Mouse (Mus musculus) adipocyte (in vitro differentiated cells): ENCODE measurements around the gene Ttc7.
A peak's percentile ranks its signal among the peaks of the same experiment; 100 is the strongest.
"Not testable (repeated sequence)": the region's sequence is repeated elsewhere in the genome, so short reads cannot be mapped to it uniquely, and the experiment has no call there.

ENCODE experiments used
- DNase-seq: peaks from one replicate; pipeline ENCODE4 v3.0.0-alpha.2; 2016; ENCODE audit warnings: low spot score

Ttc7 gene

DNA sequence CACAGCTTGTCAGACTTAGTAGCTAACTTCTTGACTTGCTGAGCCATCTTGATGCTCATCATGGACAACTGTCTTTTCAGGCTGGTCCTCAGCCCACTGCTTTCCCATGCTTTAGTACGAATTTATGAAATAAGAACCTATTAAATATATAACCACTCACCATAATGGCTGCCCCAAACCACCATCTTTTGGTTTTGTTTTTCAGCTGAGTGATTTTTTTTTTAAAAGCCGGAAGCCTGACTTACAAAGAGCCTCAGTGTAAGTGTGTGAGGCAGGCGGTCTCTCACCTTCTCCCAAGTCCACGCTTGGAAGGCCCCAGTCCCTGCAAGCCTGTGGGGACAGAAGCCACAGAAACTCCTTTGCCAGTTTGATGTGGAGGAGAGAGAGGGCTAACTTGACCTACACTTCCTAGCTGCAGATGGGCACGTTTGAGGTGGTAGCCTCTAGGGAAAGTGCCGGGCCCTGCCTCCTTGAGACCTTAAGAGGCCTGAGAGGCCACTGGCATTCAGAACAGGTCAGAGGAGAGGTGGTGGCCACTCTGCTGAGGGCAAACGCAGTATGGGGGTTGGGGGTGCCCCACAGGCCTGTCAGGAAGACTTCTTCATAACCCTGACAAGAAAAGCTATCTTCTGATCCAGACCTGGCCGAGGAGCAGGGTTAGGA lies 3.9 kb downstream of the Ttc7 start:
- DNase-seq: no peak

DNA sequence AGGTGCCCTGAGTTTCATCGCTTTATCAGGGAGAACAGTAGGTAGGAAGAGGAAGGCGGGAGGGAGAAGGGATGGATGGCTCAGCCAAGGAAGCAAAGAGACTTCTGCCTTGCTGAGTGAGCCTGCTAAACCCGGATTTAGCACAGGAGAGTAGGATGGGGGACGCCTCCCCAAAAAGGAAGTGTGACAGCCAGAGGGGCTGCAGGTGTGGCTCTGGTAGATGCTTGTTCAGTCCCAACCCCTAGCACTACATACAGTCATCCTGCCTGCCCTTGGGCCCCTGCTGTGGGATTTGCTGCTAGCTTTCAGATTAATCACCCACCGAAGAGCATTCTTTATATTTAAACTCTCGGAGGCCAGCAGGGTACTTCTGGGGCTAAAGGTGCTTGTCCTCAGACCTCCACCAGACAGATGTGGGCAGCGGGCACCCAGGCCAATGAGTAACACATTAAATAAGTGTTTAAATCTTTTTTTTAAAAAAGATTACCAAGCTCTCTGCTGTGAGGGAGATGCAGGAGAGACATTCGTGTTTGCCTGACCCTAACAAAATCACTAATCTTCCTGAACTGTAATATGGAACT lies 4.6 kb downstream of the Ttc7 start:
- no peak for DNase-seq

DNA sequence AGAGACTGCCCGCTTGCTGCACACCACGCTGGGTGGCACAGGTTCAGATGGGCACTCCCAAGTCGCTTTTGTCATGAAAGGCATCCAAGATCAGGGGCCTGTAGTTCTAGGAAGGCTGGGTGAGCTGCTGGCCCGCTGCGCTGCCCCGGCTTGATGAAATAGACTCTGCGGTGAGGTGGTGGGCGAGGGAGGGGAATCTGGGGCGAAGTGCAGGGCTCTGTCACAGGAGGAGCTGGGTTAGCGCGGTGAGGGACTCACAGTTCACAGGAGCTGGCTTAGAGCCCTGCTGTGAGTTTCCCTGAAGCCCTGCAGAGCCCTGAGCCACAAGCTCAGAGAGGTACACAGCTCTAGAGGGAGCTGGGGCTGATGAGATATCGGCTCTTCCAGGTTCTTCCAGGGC lies 5.4 kb downstream of the Ttc7 start:
- DNase-seq: no peak

DNA sequence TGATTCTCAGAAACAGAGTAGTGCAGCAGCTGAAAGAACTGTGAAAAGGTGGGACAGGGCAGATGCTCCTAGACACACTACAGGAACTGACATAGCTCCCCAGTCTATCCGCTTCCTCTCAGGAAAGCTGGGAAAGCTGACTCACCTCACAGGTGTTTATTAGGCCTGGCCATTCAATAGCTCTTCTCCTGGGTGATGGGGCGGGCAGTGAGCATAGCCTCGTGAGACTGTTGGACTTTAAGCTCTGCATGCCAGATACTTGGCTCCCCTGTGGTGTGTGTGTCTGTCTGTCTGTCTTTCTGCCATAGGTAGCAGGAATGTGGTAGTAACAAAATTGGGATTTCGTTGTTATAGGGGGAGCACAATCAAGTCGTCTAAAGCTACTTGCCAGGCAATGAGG lies 6.7 kb downstream of the Ttc7 start:
- DNase-seq: no peak

DNA sequence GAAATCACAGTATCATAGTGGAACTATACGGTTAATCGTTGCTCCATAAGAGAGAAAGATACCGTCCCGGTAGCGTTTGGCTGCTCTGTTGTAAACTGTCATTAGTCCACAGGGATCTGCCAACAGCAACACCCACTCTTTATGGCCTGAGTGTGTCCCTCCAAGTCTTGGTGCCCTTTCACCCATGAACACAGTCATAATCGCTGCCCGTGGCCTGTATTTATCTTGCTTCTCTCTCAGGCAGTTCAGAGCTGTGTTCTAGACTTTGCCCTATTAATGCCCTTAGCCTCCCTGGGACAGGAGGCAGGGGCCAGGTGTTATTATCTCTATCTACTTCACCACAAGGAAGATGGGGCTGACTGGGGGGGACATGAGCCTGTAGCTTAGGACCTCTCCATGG lies 8.4 kb downstream of the Ttc7 start:
- peak; percentile 55 for DNase-seq

DNA sequence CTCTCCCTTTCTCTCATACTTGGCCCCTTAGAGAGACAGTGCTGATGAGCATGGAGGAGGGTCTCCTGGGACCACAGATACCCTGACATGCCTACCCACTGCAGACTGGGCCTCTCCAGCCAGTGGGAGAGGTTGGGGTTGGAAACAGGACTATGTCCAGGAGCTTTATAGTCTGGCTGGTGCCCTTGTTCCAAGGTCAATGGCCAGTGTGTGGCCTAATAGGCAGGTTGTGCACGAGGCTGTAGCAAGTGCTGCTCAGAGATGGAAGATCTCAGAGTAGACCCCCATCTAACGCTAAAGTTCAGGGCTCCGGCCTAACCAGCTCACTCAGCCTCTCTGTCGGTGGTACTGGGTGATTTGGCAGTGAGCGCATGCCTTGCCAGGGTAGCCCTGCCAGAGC lies 9.1 kb downstream of the Ttc7 start:
- DNase-seq: no peak

DNA sequence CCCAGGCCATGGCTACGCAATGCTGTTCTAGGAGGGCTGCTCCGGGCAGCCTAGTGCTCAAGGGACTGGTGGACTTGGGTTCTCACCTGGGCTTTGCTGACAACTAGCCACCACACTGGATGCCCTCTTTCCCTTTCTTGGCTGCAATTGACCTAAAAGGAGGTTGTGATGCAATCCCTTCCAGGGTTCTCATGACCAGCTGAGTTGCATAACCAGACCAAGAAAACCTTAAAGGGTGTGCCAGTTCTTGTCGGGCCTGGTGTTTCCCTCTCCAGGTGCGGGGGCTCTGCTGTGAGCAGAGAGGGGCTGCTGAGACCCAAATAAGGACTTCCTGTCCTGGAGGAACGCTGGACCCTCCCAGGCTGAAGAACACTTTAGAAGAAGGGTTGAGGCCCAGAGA lies 10.4 kb downstream of the Ttc7 start:
- DNase-seq: peak; percentile 44

DNA sequence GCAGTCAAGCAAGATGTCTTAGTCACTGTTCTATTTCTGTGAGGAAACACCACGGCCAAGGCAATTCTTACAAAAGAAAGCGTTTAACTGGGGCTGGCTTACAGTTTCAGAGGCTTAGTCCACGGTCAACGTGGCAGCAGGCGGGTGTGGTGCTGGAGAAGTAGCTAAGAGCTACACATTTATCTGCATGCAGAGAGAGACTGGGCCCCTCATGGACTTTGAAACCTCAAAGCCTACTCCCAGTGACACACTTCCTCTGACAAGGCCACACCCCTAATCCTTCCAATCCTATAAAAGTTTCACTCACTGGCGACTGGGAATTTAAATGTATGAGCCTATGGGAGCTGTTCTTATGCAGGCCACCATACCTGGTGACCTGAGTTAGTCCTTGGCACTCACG lies 13.1 kb downstream of the Ttc7 start:
- no peak for DNase-seq

DNA sequence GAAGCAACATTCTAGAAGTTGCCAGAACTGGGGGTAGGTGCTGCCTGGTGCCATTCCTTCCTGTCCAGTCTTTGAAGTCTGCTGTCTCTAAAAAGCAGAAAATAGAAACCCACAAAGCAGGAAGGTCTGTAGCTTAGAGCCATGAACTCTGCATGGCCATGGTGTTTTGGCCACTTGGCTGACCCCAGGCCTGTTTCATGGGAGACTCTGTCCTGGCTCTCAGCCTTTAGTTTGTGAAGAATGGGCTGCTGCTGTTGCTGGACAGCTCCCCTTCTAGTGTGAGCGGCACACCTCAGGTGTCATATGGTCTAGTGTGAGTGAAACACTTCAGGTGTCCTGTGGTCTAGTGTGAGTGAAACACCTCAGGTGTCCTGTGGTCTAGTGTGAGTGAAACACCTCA lies 14.0 kb downstream of the Ttc7 start:
- not testable (repeated sequence) for DNase-seq

DNA sequence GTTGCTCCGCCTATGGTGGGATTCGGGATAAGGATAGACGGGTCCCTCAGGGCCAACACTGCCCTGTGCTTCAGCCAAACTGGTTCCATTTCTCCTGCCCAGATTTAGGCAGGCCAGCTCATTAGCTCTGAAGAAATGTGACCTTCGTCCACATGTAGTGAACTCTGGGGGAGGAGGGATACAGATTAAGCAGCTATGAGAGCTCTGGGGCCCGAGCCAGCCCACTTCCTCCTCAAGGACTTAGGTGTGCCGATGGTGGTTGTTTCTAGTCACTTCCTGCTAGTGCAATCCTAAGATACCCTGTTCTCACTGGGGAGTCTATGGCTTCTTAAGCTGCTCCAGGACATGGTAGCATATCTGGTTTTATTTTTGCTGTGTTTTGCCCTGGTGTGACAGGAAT lies 16.3 kb downstream of the Ttc7 start:
- no peak for DNase-seq

DNA sequence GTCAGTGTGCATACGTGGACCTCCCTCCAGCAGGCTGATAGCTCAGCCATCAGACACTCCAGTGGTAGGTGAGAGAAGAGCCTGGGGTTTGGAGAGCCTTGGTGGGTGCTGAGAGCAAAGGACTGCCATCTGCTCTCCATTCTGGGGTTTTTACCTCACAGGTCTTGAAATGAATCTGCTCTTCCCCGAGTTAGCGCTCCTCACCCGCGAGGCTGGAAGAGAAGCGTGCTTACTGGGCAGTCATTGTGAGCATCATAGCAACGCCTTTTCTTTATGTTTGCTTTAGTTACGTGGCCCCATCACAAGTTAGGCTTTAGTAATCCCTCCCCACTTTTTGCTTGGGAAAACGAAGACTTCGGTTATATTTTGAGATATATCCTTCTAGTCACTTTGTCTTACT lies 17.7 kb downstream of the Ttc7 start:
- DNase-seq: no peak

DNA sequence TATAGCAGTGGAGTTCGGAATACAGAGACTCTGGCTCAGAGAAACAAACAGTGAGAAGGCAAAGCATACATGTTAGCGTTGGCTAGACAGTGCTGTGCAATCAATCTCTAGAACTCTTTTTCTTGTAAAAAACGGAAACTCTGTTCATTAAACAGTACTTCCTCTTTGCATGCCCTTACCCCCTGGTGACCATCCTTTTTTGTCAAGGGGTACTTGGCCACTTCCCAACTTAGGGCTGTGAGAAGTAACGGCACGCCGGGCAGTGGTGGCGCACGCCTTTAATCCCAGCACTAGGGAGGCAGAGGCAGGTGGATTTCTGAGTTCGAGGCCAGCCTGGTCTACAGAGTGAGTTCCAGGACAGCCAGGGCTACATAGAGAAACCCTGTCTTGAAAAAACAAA lies 18.9 kb downstream of the Ttc7 start:
- not testable (repeated sequence) for DNase-seq

DNA sequence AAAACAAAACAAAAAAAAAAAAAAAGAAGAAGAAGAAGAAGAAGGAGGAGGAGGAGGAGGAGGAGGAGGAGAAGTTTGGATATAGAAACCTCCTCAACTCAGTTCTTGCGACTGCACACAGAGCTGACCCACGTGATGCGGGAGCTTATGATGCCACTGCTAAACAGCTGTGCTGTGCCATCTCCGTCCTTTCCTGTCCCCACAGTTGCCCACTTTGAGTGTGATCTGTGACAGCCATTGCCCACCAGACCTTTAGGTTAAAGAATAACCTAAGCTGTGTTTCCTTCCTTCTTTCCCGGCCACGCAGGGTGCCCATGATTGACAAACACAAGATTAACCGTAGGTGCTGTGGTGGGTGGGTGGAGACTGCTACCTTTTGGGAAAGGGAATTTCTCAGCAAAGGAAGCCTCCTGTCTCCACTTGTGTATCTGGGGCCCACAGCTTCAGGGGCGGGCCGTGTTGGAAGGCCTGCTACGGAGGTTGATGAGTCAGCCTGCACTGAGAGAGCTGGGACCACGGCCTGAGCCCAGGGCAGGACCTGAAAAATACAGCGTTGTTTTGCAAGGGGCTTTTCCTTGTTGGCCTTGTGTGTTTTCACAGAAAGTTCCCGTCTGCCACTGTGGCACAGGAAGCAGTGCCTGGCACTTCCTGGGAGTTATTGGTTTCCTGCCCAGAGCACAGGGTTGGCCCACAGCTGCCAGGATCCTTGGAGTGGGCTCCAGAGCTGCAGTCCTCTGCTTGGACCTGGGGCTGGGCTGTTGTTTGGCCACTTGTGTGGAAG lies 19.5 kb downstream of the Ttc7 start:
- peak; percentile 68 for DNase-seq

DNA sequence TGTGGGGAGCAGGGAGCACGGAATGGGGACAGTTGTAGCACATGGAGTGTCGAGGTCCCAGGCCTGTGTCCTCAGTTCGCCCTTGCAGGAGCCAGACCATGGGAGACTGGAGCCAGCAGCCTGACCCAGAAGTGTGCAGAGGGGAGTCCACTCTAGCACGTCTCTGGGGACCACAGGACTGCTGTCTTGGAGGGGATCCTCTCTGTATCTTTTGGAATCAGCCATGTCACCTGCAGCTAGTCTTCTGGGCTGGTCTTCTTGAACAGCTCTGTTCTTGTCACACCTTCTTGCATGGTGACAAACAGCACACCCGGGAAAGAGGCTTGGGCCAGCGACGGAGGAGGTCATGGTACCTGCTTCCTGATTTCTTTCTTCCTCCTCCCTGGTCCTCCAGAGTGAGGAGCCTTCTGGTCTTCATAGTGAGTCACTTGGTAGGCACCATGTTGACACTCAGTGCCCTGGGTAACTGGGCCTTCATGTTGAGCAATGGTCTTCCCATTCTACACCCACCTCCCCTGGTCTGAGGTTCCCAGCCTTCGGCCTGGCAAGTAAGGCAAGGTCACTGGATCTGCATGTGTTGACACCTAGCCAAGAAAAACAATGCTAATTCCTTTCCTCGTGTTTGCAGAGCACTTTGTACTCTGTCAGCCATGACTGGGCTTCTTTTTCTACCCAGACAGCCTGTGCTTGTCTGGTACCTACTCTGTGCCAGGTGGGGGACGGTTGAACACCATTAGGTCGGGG lies 21.6 kb downstream of the Ttc7 start:
- DNase-seq: peak; percentile 94

DNA sequence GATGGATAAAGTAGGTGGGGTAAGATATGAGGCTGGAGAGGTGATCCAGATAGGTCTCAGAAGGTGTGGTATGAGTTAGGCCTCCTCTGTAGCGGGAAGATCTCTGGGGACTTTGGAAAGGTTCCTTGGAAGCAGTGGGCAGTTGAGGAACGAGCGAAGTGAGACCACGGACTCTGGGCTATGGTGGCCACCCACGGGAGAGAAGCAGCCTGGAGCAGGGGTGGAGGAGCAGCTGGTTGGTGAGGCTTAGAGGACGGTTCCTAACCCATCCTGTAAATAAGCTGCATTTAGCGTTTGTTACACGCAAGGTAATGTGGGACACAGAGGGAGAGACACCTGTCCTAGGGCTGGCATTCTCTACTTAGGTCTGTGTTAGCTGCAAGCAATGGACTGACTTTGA lies 22.4 kb downstream of the Ttc7 start:
- DNase-seq: no peak

DNA sequence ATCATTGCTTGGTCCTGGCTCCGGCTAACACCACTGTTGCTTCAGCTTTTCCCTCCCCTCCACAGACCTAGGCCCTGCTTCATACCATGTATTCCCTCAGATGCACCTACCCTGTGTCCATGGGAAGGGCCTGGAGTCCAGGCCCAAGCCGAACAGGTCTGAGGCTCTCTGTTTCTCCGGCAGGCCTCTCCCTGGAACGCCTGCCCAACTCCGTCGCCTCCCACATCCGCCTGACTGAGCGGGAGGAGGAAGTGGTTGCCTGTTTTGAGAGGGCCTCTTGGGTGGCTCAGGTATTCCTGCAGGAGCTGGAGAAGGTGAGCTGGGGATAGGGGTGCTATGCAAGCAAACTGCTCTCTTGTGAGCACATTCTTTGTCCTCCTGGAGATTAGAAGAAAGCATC lies 24.1 kb downstream of the Ttc7 start:
- DNase-seq: no peak

DNA sequence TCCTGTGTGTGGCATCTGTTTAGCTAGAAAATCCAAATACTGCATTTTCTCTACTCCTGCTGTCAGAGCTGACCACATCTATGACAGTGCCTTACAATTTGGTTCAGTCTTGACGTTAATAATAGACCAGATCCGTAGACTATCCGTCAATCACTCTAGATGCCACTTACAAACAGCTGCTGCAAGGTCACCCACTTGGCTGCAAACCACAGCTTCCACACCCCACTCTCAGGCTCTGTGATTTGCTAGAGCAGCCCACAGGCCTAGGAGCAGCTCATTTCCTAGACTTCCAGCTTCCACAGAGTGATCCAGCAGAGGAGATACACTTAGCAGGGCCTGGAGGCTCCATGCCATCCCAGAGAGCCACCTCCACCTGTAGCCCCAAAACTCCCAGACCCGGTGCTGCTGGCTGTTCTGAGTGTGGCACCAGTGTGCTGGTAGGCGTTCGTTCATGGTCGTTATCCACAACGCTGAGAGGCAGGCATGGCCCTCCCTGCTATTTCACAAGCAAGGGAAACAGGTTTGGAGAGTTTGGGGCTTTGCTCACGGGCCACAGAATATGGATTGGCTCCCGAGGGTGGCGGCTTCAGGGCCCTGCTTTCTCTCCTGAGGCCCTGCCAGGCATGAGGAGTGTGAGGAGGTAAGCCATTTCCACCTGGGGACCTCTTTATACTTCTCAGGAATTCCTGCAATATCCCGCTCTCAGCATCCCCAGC lies 26.5 kb downstream of the Ttc7 start:
- DNase-seq: no peak

DNA sequence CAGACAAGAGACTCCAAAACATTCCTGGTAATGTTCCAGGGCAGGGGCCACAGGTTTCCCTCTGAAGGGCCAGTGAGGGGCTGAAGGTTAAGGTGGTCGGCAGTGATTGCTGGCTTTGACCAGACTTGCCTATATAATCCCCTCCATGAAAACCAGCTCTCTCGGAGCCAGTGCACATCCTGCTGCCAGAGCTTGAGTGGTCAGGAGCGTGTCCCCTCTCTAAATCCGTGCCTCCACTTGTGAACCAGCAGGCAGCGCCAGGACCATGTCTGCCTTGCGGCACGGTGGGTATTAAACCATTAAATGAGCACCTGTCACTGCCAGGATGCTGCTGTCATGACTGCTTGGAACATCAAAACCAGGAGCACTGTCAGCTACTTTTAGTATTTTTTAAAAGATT lies 27.8 kb downstream of the Ttc7 start:
- no peak for DNase-seq

DNA sequence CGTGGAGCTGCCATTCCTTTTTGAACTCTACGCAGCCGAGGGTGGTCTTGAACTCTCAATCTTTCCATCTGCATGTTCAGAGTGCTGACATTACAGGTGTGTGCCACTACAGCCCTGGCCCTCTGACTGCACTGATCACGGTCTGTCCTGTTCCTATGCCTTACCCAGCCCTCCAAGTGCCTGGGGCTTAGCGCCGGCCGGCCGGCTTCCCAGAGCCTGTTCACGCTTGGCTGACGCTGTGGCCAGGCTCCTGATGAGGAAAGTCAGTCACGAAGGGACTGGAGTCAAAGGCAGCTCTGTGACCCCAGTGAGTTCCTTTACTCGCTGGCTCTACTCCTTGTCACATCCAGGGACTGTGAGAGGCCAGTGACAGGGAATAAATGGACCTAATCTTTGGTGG lies 29.7 kb downstream of the Ttc7 start:
- no peak for DNase-seq

DNA sequence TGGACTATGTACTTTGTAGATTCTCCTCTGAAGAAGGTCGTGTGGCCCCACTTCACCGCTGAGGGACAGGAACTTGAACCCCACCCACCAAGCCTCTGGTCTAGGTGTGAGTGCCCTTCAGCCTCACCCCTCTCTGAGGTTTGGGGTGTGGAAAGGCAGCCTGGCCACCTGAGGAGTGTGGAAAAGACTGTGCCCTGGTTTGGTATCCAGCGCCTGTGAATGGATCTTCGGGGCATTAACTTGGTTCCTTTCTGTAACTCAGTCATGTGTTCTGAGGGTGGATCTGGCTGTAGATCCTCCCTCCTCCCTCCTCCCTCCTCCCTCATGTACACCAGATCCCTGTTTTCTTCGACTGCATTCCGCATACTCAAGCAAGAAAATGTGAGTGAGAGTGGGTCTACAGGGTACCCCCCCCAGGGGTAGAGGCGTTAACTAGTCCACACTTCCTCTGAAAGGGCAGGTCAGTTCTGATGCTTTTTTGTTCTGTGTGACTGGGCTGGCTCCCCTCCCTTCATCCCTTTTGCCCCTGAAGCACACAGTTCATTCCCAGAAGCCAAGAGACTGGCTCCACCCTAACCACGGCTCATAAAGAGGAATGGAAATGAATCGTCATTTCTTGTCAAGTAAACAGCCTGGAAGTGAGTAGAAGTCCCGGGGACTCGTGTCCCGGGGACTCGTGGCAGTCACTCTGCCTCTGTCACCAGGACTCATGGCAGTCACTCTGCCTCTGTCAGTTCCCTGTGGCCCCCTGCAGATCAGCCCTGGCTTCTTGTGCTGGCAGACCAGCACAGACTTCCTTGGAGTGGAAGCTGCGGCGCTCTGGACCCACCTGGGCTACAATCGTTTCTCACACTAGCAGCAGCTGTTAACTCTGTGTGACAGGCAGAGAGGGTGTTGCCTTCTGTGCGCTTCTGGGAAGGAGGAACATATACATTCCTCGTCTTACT lies 30.5 kb downstream of the Ttc7 start:
- DNase-seq: no peak

DNA sequence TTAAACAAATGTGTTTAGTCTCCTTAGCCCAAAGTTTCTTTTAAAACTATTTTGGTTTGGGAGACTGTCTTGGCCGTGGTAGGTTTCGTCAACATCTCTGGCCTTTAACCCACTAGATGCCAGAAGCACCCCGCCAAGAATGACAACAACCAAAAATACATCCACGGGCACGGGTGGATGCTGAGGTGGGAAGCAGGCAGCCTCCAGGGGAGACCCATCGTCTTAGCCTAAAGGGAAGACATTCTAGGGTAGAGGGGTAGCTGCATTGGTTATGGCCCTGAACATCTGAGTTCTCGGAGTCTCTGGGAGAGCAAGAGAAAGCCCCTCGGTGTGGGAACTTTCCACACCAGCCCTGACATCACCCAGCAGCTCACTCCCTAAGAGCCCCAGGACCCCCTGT lies 31.4 kb downstream of the Ttc7 start:
- DNase-seq: no peak
